Mouse (Mus musculus): ENCODE measurements around the gene Gm40460.
"Not testable (repeated sequence)": the region's sequence is repeated elsewhere in the genome, so short reads cannot be mapped to it uniquely, and the experiment has no call there.

The Gm40460 gene

DNA sequence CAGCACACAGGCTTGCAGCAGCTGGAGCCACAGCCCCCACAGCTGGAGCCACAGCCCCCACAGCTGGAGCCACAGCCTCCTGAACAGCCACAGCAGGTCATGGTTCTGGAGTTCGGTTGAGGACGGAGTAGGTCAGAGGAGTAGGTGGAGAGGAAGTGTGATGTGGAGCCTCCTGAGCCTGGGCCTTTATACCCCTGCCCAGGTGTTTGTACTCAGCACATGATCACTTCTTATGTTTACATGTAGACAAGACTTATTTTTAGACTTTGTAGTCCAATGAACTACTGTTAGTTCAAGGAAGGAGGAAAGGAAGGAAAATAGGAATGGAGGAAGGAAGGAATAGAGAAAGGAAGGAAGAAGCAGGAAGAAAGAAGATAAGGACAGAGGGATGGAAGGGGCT, at the start of gene Gm40460:
TSS of gene Gm40460 (minus strand) at position 101 of the 400 bp plus-strand sequence.
- DNase-seq (ENCODE audit: low spot score), result no peak

DNA sequence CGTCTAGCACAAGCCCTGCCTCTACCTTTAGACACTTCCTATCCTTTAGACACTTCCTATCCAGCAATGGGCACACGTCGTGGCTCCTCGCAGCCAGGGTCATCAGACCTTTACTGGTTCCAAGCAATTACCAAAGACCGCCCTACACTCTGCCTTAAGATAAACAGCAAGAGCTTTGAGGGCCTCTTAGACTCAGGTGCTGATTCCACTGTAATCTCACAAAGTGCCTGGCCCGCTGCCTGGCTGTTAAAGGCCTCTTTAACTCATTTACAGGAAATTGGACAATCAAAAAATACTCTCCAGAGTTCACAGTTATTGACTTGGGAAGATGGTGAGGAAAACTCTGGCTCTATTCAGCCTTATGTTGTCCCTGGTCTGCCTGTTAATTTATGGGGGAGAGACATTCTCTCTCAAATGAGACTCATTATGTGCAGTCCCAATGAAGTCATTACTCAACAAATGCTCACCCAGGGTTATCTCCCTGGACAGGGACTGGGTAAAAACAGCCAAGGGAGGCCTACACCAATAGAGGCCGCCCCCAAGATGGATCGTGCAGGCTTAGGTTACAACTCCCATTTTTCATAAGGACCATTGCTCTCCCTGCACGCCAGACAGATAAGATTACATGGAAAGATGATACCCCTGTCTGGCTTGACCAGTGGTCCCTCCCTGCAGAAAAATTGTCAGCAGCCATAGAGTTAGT, 45.2 kb upstream of the Gm40460 start:
- not testable (repeated sequence) for DNase-seq (ENCODE audit: low spot score)

DNA sequence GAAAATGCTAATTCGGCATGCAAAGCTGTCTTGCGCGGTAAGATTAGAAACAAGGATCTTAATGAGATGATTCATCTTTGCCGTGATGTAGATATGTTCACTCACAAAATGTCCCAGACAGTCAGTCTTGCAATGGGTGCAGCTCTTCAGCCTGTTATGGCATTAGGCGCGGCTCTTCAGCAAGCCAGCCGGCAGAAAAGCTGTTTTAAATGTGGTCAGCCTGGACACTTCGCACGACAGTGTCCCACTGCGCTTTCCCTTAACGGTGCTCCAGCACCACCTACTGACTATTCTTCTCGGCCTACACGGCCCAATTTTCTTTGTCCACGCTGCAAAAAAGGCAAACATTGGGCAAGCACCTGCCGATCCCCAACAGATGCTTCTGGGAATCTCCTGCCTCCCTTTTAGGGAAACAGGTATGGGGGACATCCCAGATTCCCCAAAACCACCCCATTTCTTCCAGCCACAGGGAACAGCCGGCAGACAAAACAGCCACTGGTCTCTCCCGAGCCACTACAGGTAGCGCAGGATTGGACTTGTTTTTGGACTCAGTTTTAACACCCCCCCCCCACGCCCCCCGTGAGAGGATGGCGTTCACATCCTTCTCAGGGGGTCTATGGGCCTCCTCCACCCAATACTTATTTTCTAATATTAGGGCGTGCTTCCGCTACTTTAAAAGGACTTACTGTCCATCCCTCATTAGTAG, 44.4 kb upstream of the Gm40460 start:
- DNase-seq (ENCODE audit: low spot score), result no peak

DNA sequence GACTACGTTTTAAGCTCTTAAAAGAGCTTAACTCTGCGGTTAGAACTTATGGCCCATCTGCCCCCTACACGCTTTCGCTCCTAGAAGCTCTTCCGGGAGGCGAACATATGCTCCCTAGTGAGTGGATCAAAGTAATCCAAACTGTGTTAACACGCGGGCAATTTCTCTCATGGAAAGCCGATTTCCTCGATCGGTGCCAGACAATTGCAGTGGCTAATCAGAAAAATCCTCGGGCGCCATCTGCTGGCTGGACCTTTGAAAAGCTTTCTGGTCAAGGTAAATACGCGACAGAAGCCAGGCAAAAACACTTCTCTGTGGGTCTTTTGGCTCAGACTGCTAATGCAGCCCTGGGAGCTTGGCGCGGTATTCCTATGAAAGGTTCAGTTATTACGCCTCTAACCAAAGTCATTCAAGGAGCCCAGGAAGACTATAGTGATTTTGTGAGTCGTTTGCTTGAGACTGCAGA, 43.8 kb upstream of the Gm40460 start:
- DNase-seq (ENCODE audit: low spot score), result peak; percentile 85

DNA sequence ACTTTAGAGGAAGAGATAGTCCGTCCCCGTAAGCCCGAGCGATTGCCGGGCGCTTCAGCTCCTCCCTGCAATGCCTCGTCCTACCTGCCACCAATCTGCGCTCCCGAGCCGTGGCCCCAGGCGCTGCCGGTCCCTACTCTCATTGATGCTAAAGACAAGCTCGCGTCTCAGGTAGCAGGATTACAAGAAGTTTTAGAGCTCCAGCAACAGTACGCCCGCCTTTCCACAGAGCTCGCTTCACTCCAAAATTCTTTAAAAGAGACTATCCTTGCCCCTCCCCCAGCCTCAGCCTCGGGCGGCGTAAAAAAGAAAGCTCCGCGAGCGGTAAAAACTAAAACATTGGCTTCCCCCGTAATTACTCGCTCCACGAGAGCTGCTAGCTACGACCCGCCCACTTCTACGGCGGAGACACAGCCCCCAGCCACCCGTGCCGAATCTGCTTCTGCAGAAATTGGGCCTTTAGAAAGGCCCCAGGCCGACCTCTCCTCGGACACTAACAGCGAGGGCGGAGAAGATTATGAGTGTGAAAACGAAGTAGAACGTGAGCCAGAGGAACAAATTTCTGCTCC, 43.2 kb upstream of the Gm40460 start:
- DNase-seq (ENCODE audit: low spot score), result peak; percentile 73

DNA sequence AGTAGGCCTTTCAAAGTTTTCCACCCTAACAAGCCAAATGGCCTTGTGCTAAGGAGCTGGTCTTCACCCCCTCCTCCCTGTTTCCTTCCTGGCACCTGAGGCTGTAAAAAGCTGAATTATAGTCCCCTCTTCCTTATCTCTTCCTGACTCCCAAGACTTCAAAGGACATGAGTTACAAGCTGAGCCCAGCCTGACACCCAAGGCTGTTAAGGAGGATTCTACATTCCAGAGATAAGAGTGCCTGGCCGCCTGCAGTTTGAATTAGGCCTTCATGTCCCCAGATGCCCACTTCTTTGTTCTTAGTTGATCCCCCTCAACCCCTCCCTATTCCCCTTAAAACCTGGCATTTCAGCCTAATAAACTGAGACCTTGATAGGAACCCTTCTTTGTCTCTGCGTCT, 42.0 kb upstream of the Gm40460 start:
- DNase-seq (ENCODE audit: low spot score), result not testable (repeated sequence)

DNA sequence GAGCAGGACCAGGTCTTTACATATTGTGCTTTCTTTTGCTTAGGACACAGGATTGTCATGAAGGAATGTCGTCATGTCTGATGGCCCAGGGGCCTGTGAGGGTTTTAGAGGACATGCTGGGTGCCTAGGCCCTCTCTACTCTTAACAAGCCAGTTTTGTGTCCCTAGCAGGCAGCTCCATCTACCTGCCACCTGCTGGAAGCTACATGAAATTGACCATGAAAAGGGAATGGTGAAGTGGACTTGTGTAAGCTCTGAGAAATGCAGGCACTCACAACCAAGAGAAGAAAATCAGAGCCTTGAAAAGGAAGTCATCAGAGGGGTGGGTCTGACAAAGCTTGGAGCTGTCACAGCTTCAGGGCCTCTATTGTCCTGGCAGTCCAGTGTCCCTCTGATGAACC, 38.4 kb upstream of the Gm40460 start:
- not testable (repeated sequence) for DNase-seq (ENCODE audit: low spot score)

DNA sequence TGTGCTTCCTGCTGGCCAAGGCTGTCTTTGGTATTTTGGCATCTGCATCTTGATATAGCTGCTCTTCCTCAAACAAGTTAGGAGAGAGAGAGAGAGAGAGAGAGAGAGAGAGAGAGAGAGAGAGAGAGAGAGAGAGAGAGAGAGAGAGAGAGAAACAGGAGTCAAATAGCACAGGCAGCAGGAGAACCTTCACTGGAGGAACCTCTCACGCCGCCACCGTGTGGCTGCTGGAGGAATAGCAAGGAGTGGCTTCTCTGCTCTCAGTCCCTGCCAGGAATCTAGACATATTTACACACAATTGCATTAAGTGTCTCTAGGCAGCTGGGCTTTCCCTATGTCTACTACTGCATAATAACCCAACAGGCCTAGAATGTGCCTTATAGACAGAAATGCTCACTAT, 37.3 kb upstream of the Gm40460 start:
- DNase-seq (ENCODE audit: low spot score), result not testable (repeated sequence)

DNA sequence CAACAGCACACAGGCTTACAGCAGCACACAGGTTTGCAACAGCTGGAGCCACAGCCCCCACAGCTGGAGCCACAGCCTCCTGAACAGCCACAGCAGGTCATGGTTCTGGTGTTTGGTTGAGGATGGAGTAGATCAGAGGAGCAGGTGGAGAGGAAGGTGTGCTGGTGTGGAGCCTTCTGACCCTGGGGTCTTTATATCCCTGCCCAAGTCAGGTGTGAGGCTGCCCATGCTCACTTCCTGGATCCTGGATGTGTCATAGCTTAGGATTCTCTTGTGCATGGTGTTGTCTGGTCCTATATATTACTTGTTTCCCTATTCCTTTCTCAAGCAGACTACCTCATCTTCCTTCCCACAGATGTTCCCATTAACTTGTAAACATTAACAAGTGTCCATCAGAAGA, 33.4 kb upstream of the Gm40460 start, which contains the start of gene Gm4559:
TSS of gene Gm4559 (minus strand) at position 101 of the 400 bp plus-strand sequence.
- not testable (repeated sequence) for DNase-seq (ENCODE audit: low spot score)

DNA sequence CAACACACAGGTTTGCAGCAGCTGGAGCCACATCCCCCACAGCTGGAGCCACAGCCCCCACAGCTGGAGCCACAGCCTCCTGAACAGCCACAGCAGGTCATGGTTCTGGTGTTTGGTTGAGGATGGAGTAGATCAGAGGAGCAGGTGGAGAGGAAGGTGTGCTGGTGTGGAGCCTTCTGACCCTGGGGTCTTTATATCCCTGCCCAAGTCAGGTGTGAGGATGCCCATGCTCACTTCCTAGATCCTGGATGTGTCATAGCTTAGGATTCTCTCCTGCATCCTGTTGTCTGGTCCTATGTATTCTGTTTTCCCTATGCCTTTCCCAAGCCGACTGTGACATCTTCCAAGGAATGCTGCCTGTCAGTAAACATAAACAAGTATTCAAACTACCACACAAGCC, 17.4 kb upstream of the Gm40460 start, which contains the start of gene Gm2431:
TSS of gene Gm2431 (minus strand) at position 101 of the 400 bp plus-strand sequence.
- DNase-seq (ENCODE audit: low spot score), result not testable (repeated sequence)

DNA sequence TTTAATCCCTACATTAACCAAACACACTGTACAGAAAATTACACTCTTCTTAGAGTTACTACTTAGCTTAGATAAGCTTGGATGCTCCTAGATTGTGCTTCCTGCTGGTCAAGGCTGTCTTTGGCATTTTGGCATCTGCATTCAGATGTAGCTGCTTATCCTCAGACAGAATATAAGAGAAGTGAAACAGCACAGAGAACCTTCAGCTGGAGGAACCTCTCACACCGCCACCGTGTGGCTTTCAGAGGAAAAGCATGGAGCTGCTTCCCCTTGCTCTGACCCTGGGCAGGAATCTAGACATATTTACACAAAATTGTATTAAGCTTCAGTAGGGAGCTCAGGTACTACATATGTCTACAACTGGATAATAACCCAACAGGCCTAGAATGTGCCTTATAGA, 14.6 kb upstream of the Gm40460 start:
- DNase-seq (ENCODE audit: low spot score), result no peak

DNA sequence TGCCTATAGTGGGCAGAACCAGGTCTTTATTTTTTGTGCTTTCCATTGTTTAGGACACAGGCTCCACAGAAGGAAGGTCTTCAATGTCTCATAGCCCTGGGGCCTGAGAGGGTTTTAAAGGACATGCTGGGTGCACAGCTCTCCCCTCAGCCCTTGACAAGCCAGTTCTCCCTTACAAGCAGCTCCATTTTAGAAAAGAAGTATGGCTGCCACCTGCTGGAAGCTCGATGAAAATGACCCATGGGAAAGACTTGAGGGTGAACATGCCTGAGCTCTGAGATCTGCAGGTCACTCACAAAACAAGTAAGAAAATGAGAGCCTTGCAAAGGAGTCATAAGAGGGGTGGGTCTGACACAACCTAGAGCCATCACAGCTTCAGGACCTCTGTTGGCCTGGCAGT, 8.9 kb upstream of the Gm40460 start:
- peak; percentile 14 for DNase-seq (ENCODE audit: low spot score)

DNA sequence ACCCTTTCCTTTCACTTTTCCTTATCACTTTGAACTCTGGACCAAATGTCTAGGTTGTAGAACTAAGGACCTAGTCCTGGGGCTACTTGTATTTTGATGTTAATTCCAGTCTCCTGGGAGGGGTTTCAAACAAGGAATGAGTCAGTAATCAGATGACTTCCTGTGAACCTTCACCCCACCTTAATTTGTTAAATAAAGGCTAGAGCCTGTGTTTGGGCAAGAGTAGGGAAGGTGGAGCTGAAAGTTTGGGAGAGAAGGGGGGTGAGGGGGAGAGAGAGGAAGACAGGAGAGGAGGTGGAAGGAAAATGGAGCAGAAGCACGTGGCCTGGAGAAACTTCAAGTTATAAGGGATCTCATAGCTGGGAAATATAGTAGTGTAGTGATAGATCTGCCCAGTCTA, 9.3 kb downstream of the Gm40460 start:
- DNase-seq (ENCODE audit: low spot score), result no peak

DNA sequence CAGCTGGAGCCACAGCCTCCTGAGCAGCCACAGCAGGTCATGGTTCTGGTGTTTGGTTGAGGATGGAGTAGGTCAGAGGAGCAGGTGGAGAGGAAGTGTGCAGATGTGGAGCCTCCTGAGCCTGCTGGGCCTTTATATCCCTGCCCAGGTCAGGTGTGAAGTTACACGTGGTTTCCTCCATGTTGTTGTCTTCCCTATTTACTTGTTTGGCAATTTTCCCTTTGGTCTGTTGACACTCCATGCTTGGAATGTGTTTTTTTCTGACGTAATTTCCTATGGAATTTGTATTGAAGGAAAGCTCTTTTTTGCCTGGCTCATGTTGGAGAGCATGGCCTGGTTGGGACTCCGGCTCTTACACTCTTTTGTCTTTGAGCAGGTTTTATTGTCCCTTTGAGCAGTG, 11.0 kb downstream of the Gm40460 start, which contains the start of gene Krtap5-5:
TSS of gene Krtap5-5 (minus strand) at position 101 of the 400 bp plus-strand sequence.
- not testable (repeated sequence) for DNase-seq (ENCODE audit: low spot score)

DNA sequence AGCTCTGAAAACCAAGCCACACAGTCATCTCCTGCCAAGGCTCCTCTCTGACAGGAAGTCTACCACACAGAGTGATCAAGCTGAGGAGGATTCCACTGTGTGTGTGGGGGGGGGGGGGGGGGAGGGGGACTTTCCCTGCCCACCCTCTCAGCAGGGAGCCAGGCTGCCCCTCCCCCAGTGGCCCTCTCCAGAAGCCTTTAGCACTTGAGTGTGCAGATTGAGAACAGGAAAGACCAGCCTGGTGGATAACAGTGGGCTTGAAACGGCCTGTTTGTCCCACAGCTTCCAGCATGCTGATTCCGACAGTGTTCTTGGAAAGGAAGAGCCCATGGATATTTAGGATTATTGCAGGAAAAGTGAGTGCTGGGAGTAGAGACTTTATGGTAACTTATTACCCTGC, 16.4 kb downstream of the Gm40460 start:
- DNase-seq (ENCODE audit: low spot score), result peak; percentile 2

DNA sequence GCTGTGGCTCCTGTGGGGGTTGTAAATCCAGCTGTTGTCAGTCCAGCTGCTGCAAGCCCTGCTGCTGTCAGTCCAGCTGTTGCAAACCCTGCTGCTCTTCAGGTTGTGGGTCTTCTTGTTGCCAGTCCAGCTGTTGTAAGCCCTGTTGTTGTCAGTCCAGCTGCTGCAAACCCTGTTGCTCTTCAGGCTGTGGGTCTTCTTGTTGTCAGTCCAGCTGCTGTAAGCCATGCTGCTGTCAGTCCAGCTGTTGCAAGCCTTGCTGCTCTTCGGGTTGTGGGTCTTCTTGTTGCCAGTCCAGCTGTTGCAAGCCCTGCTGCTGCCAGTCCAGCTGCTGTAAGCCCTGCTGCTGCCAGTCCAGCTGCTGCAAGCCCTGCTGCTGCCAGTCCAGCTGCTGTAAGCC, 28.7 kb downstream of the Gm40460 start:
- not testable (repeated sequence) for DNase-seq (ENCODE audit: low spot score)

DNA sequence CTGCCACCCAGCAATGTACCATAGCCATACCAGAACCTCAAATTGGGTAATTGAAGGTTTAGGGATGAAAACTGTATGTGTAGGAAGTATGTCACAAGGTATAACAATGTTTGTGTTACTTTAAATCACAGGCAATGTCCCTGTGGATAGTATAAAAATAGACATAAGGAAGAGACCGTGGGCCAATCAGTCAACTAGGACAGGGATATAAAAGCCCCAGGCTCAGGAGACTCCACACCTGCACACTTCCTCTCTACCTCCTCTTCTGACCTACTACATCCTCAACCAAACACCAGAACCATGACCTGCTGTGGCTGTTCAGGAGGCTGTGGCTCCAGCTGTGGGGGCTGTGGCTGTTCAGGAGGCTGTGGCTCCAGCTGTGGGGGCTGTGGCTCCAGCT, 29.3 kb downstream of the Gm40460 start, which contains the start of gene Gm7579:
TSS of gene Gm7579 (plus strand) at position 301 of the 400 bp plus-strand sequence.
- no peak for DNase-seq (ENCODE audit: low spot score)

DNA sequence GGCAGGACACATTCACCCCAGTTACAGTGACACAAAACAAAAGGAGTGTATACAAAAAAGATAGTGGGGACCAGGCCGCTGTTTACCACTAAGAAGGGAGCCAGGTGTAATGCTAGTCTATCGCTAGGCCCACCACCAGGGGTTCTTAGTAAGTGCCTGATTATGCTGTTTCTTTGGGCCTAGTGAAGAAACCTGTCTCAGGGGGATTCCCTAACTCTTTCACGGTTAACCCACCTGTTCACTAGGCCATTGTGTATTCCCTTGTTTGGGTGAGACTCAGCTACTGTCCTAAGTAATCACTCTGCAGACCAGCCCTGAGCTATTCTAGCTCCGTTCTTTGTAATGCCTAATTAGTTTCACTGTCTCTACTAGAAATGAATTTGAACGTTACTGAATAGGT, 34.0 kb downstream of the Gm40460 start:
- not testable (repeated sequence) for DNase-seq (ENCODE audit: low spot score)

DNA sequence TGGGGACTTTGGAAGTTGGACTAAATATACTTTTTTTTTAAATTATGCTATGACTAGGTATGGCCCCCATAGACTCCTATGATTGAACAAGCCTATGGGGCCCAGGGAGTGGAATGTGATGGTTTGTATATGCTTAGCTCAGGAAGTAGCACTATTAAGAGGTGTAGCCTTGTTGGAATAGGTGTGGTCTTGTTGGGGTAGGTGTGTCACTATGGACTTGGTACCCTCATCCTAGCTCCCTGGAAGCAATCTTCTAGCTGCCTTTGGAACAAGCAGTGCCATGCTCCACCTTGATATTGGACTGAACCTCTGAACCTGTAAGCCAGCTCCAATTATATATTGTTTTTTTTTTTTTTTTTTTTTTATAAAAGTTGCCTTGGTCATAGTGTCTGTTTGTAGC, 35.4 kb downstream of the Gm40460 start:
- DNase-seq (ENCODE audit: low spot score), result no peak

DNA sequence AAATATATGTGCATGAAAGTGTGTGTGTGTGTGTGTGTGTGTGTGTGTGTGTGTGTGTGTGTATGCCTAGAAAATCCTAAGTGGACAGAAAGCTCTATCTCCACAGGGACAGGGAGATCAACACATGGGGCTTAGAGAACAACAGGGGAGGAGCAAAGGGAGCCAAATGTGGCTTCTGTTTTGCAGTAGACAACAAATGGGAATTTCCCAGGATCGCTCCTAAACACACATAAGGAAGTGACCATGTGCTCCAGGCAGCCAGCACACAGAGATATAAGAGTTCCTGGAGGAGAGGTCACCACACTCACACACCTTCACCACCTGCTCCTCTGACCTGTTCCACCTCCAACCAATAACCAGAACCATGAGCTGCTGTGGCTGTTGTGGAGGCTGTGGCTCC, 39.8 kb downstream of the Gm40460 start, which contains the start of gene Krtap5-3:
TSS of gene Krtap5-3 (plus strand) at position 301 of the 400 bp plus-strand sequence.
- no peak for DNase-seq (ENCODE audit: low spot score)

DNA sequence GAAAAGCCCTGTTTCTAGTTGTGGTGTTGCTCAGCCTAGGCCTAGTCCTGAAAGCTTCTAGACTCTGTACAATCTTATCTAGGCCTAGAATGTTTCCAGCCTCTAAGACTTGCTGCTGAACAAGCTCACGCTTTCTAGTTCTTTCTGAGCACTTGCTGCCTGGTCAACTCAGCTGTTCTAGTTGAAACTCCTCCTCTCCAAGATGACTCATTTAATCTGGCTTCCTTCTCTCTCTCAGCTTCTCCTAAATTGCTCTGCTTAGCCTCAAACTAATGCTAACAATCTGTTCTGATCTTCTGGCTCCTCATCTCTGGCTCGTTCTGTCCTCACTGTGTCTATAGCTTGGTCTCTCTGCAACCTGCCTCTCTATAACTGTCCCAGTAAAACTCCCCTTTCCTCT, 42.1 kb downstream of the Gm40460 start:
- DNase-seq (ENCODE audit: low spot score), result no peak
